Mouse (Mus musculus) CD4-positive, CD25-positive, alpha-beta regulatory T cell (primary cell): ENCODE results near the gene Gm5861. TPM values are rescaled to one million over a fixed set of nuclear protein-coding genes. Genes with fewer than 3 reads are reported as not detected.

Source experiments
- polyA plus RNA-seq: library from polyadenylated mRNA; unstranded; fragments of 100-300 nt; shearing (Covaris generic); gene quantifications from one replicate; pipeline ENCODE4 v1.2.1, GENCODE M21; 2017

Gm5861 gene
- not detected for polyA plus RNA-seq

DNA sequence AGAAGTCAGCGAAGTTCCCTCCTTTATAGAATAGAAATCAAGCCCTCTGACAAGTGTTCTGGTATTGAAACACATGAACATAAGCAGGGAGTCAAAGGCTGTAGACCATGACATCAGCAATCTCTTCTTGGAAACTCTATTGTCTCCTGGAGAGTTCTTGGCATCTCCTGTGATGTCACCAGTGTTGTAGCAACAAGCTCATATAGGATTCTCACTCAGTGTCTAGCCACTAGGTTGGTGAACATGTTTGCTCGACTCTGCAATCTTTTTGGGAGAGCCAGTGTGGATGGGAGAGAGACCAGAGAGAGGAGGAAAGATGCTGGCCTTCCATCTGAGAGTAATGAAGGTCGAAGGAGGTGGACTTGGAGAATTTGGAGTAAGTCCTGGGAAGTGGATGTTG lies at the start of gene Gm5861:
Gm5861 (plus strand) TSS at position 301 of the 400 bp plus-strand sequence.

Other genes with a start within 250 kb of the Gm5861 start
- not detected for gene Gm8871, start 235.3 kb upstream of the Gm5861 start, polyA plus RNA-seq
- gene Gm8857, start 235.3 kb upstream of the Gm5861 start, polyA plus RNA-seq = not detected
- gene Gm8879, start 55.4 kb upstream of the Gm5861 start, polyA plus RNA-seq = not detected
- not detected for gene Gm8890, start 73.0 kb downstream of the Gm5861 start, polyA plus RNA-seq
- 0.47 TPM for gene Speer1, start 158.4 kb downstream of the Gm5861 start, polyA plus RNA-seq
- not detected for gene Gm8897, start 233.3 kb downstream of the Gm5861 start, polyA plus RNA-seq